Mouse (Mus musculus): ENCODE results near the gene Xxylt1.

Xxylt1 gene

GRCm38 (mm10) chr16:30994296-30994695 lies 86.9 kb downstream of the Xxylt1 start:
- DNase-seq (ENCODE audit: low read depth in 2 of 2, low spot score in 2 of 2), result no peak

- DNase-seq (ENCODE audit: low read depth in 2 of 2, low spot score in 2 of 2), result no peak
These were observed 88.7 kb downstream of the Xxylt1 start for GRCm38 (mm10) chr16:30992568-30992967.

GRCm38 (mm10) chr16:30990661-30991060 lies 90.6 kb downstream of the Xxylt1 start:
- no peak for DNase-seq (ENCODE audit: low read depth in 2 of 2, low spot score in 2 of 2)

GRCm38 (mm10) chr16:30988225-30988624 lies 93.0 kb downstream of the Xxylt1 start:
- DNase-seq (ENCODE audit: low read depth in 2 of 2, low spot score in 2 of 2), result no peak

- DNase-seq (ENCODE audit: low read depth in 2 of 2, low spot score in 2 of 2), result no peak
These were observed 93.5 kb downstream of the Xxylt1 start for GRCm38 (mm10) chr16:30987684-30988083.

GRCm38 (mm10) chr16:30984826-30985545 lies 96.2 kb downstream of the Xxylt1 start:
- no peak for DNase-seq (ENCODE audit: low read depth in 2 of 2, low spot score in 2 of 2)

- DNase-seq (ENCODE audit: low read depth in 2 of 2, low spot score in 2 of 2), result no peak
These were observed 97.1 kb downstream of the Xxylt1 start for GRCm38 (mm10) chr16:30984101-30984500.

GRCm38 (mm10) chr16:30983699-30984098 lies 97.5 kb downstream of the Xxylt1 start:
- no peak for DNase-seq (ENCODE audit: low read depth in 2 of 2, low spot score in 2 of 2)

- DNase-seq (ENCODE audit: low read depth in 2 of 2, low spot score in 2 of 2), result no peak
These were observed 98.0 kb downstream of the Xxylt1 start for GRCm38 (mm10) chr16:30983281-30983680.

- DNase-seq (ENCODE audit: low read depth in 2 of 2, low spot score in 2 of 2), result no peak
These were observed 99.9 kb downstream of the Xxylt1 start for GRCm38 (mm10) chr16:30981345-30981744.

- DNase-seq (ENCODE audit: low read depth in 2 of 2, low spot score in 2 of 2), result no peak
These were observed 101.3 kb downstream of the Xxylt1 start for GRCm38 (mm10) chr16:30979905-30980304.

- no peak for DNase-seq (ENCODE audit: low read depth in 2 of 2, low spot score in 2 of 2)
These were observed 103.5 kb downstream of the Xxylt1 start for GRCm38 (mm10) chr16:30977728-30978127.

GRCm38 (mm10) chr16:30977186-30977585 lies 104.0 kb downstream of the Xxylt1 start:
- DNase-seq (ENCODE audit: low read depth in 2 of 2, low spot score in 2 of 2), result peak; percentile 71 to 81

GRCm38 (mm10) chr16:30974549-30974948 lies 106.7 kb downstream of the Xxylt1 start:
- no peak for DNase-seq (ENCODE audit: low read depth in 2 of 2, low spot score in 2 of 2)

- DNase-seq (ENCODE audit: low read depth in 2 of 2, low spot score in 2 of 2), result no peak
These were observed 107.8 kb downstream of the Xxylt1 start for GRCm38 (mm10) chr16:30973416-30973815.

GRCm38 (mm10) chr16:30971950-30972541 lies 109.2 kb downstream of the Xxylt1 start:
- DNase-seq (ENCODE audit: low read depth in 2 of 2, low spot score in 2 of 2), result peak; percentile 28 to 39

- no peak for DNase-seq (ENCODE audit: low read depth in 2 of 2, low spot score in 2 of 2)
These were observed 111.8 kb downstream of the Xxylt1 start for GRCm38 (mm10) chr16:30969266-30970064.

GRCm38 (mm10) chr16:30968402-30969151 lies 112.7 kb downstream of the Xxylt1 start:
- no peak for DNase-seq (ENCODE audit: low read depth in 2 of 2, low spot score in 2 of 2)

GRCm38 (mm10) chr16:30966684-30967083 lies 114.5 kb downstream of the Xxylt1 start:
- DNase-seq (ENCODE audit: low read depth in 2 of 2, low spot score in 2 of 2), result no peak

GRCm38 (mm10) chr16:30964891-30965290 lies 116.3 kb downstream of the Xxylt1 start:
- no peak for DNase-seq (ENCODE audit: low read depth in 2 of 2, low spot score in 2 of 2)

- no peak for DNase-seq (ENCODE audit: low read depth in 2 of 2, low spot score in 2 of 2)
These were observed 116.8 kb downstream of the Xxylt1 start for GRCm38 (mm10) chr16:30964411-30964810.

All from CD8-positive naive resting alpha-beta T cell, adult 2 months (primary cell).